Mouse (Mus musculus): ENCODE measurements around the gene Noct. TPM values are rescaled to one million over a fixed set of nuclear protein-coding genes. Genes with fewer than 3 reads are reported as not detected.

Gene Noct
- polyA plus RNA-seq, 1 experiment from 2014 or later = 8.3 TPM

DNA sequence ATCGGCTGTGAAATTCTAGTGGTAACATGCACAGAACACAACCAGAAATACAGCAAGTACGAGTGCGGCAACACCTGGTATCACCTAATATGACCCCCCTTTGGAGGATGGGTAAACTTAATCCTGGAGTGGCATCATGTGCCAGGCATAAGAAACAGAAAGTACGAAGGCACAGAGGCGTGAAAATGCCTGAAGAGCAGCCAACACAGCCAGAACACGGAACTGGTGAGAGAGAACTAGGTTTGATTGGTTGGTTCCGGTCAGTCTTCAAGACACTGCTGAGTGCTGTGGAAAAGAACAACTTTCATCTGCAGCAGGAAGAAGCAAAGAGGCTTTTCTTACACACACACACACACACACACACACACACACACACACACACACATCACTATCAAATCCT is 38.8 kb upstream of the Noct start:
- no peak overlapping the region for H3K27ac ChIP-seq (ENCODE audit: low read length)
- no peak overlapping the region for H3K4me2 ChIP-seq (replicated peaks; ENCODE audit: low read depth, low read length)
- no peaks in the 10 kb centered on the region for H3K9me3 ChIP-seq (ENCODE audit: control insufficient read depth, low read depth, low read length)
- no peaks in the 10 kb centered on the region for H3K36me3 ChIP-seq (ENCODE audit: control insufficient read depth, insufficient read depth, low read length)
- no peaks in the 10 kb centered on the region for H3K27me3 ChIP-seq (ENCODE audit: control insufficient read depth, insufficient read depth, low read length)
- ATAC-seq (ENCODE audit: insufficient number of reproducible peaks, insufficient read depth, low FRiP score, low read depth) = no peak
- no peaks in the 10 kb centered on the region for H3K4me1 ChIP-seq (ENCODE audit: control insufficient read depth, insufficient read depth, low read length)
- H3K4me3 ChIP-seq (ENCODE audit: low read depth, low read length) = no peak overlapping the region
- no peak overlapping the region for H3K9ac ChIP-seq (replicated peaks; ENCODE audit: low read depth, low read length)
- WGBS = 88% methylated on average over 7 of the region's 7 CpGs

DNA sequence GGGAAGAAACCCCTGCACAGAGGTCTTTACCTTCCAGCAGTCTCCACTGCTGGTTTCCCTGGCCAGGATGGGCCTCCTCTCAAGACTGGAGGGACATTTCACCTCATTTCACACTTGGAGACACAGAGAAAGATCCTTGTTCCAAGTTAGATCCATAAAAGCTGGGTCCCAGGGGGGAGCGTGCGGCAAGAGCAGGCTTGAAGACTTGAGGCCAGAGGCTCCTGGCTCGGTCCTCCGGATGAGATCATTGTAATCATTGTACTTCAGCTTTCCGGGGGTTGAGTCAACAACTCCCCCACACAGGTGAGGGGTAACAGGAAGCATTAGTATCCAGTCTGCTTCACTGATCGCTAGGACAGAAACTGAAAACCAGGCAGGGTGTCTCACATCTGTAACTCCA is 30.2 kb upstream of the Noct start:
- H3K36me3 ChIP-seq (ENCODE audit: control insufficient read depth, insufficient read depth, low read length) = no peaks in the 10 kb centered on the region
- no peak overlapping the region for H3K27ac ChIP-seq (ENCODE audit: low read length)
- no peak for ATAC-seq (ENCODE audit: insufficient number of reproducible peaks, insufficient read depth, low FRiP score, low read depth)
- no peaks in the 10 kb centered on the region for H3K27me3 ChIP-seq (ENCODE audit: control insufficient read depth, insufficient read depth, low read length)
- no peak overlapping the region for H3K4me3 ChIP-seq (ENCODE audit: low read depth, low read length)
- H3K4me2 ChIP-seq (replicated peaks; ENCODE audit: low read depth, low read length) = no peak overlapping the region
- 56% methylated on average over 6 of the region's 6 CpGs for WGBS
- H3K9me3 ChIP-seq (ENCODE audit: control insufficient read depth, low read depth, low read length) = no peaks in the 10 kb centered on the region
- no peak overlapping the region for H3K9ac ChIP-seq (replicated peaks; ENCODE audit: low read depth, low read length)
- H3K4me1 ChIP-seq (ENCODE audit: control insufficient read depth, insufficient read depth, low read length) = no peaks in the 10 kb centered on the region

DNA sequence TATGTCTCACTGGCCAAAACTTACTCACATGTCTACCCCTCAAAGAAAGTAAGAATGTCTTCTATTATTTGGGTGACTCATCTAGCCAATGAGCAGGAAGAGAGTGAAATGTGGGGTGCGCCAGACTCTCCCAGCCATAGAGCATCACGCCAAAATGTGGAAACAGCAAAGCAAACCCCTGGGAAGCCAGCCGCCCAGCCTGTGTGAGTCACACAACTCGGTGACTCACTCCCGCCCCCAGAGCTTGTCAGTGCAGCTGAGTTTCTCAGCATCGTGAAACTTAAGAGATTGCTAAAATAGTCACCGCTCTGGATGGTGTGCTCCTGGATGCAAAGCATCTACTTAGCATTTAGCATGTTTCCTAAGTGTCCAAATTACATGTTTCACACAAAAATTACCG is 28.9 kb upstream of the Noct start:
- H3K4me2 ChIP-seq (replicated peaks; ENCODE audit: low read depth, low read length) = peak overlapping the region; percentile 30
- no peak overlapping the region for H3K9ac ChIP-seq (replicated peaks; ENCODE audit: low read depth, low read length)
- no peaks in the 10 kb centered on the region for H3K4me1 ChIP-seq (ENCODE audit: control insufficient read depth, insufficient read depth, low read length)
- H3K4me3 ChIP-seq (ENCODE audit: low read depth, low read length) = no peak overlapping the region
- no peak overlapping the region for H3K27ac ChIP-seq (ENCODE audit: low read length)
- H3K27me3 ChIP-seq (ENCODE audit: control insufficient read depth, insufficient read depth, low read length) = no peaks in the 10 kb centered on the region
- WGBS = 35% methylated on average over 8 of the region's 8 CpGs
- H3K36me3 ChIP-seq (ENCODE audit: control insufficient read depth, insufficient read depth, low read length) = no peaks in the 10 kb centered on the region
- ATAC-seq (ENCODE audit: insufficient number of reproducible peaks, insufficient read depth, low FRiP score, low read depth) = no peak
- no peaks in the 10 kb centered on the region for H3K9me3 ChIP-seq (ENCODE audit: control insufficient read depth, low read depth, low read length)

DNA sequence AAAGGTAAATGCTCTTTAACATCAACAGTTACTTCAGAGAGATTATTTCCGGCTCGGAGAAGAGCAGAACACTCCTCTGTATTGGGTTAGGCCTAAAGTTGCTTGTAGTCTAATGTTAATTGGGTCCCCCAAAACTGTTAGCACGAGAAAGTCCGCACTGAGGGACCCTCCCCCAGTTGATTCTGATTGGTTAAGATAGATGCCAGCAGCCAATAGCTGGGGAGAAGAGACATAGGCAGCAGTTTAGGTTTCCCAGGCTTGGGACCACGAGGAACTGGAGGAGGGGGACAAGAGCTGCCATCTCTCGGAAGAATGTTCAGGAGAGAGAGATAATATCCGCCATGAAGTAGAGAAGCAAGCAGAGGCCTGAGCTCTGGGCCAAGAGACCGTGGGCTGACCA is 28.5 kb upstream of the Noct start:
- no peak overlapping the region for H3K27ac ChIP-seq (ENCODE audit: low read length)
- no peaks in the 10 kb centered on the region for H3K9me3 ChIP-seq (ENCODE audit: control insufficient read depth, low read depth, low read length)
- H3K27me3 ChIP-seq (ENCODE audit: control insufficient read depth, insufficient read depth, low read length) = no peaks in the 10 kb centered on the region
- H3K36me3 ChIP-seq (ENCODE audit: control insufficient read depth, insufficient read depth, low read length) = no peaks in the 10 kb centered on the region
- no peak overlapping the region for H3K4me3 ChIP-seq (ENCODE audit: low read depth, low read length)
- no peak overlapping the region for H3K9ac ChIP-seq (replicated peaks; ENCODE audit: low read depth, low read length)
- 35% methylated on average over 8 of the region's 8 CpGs for WGBS
- H3K4me2 ChIP-seq (replicated peaks; ENCODE audit: low read depth, low read length) = peak overlapping the region; percentile 30
- ATAC-seq (ENCODE audit: insufficient number of reproducible peaks, insufficient read depth, low FRiP score, low read depth) = peak; percentile 46; the same call in 1 of the 2 replicates
- no peaks in the 10 kb centered on the region for H3K4me1 ChIP-seq (ENCODE audit: control insufficient read depth, insufficient read depth, low read length)

DNA sequence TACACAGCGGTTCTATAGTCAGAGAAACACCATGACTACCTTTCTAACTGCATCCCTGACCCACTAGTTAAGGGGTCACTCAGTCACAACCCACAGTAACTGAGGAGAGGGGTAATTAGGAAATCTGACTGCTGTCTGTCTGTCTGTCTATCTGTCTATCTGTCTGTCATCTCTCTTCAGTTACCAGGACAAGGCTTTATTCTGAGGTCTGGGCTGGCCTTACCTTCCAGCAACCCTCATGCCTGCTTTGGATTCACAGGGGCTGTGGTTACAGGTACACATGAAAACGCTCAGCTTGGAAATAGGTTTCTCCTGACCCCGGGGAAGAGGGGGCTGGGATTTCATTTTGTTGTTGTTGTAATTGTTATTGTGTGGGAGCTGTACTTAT is 27.5 kb upstream of the Noct start:
- no peak overlapping the region for H3K27ac ChIP-seq (ENCODE audit: low read length)
- H3K4me3 ChIP-seq (ENCODE audit: low read depth, low read length) = no peak overlapping the region
- H3K36me3 ChIP-seq (ENCODE audit: control insufficient read depth, insufficient read depth, low read length) = no peaks in the 10 kb centered on the region
- 89% methylated on average over 3 of the region's 3 CpGs for WGBS
- no peak overlapping the region for H3K4me2 ChIP-seq (replicated peaks; ENCODE audit: low read depth, low read length)
- H3K9ac ChIP-seq (replicated peaks; ENCODE audit: low read depth, low read length) = no peak overlapping the region
- H3K4me1 ChIP-seq (ENCODE audit: control insufficient read depth, insufficient read depth, low read length) = no peaks in the 10 kb centered on the region
- ATAC-seq (ENCODE audit: insufficient number of reproducible peaks, insufficient read depth, low FRiP score, low read depth) = no peak
- no peaks in the 10 kb centered on the region for H3K27me3 ChIP-seq (ENCODE audit: control insufficient read depth, insufficient read depth, low read length)
- H3K9me3 ChIP-seq (ENCODE audit: control insufficient read depth, low read depth, low read length) = no peaks in the 10 kb centered on the region

DNA sequence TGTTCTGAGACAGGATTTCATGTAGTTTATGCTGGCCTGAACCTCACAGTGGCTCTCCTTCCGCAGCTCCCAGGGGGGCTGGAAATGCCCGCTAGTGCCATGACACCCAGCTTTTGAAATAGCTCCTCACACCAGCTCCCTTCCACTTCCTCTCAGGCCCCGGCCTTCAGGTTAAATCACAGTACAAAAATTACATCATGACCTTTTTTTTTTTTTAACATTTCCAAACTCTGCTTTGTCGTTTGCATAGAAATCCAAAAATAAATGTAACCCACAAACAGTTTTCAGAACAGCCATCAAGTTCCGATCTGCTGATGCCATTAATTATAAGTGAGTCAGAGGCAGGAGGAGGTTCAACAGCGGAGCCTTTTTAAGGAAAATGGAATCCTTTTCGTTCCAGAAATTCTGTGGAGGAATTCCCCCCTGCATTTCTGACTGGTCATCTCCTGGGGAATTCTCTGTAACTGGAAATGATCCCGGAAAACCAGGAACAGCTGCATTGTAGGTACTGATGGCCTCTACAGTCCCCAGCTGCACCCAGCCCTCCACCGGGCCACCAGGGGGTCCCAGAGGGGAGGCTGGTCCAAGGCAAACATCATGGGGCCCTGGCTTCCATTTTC is 27.0 kb upstream of the Noct start:
- no peaks in the 10 kb centered on the region for H3K27me3 ChIP-seq (ENCODE audit: control insufficient read depth, insufficient read depth, low read length)

DNA sequence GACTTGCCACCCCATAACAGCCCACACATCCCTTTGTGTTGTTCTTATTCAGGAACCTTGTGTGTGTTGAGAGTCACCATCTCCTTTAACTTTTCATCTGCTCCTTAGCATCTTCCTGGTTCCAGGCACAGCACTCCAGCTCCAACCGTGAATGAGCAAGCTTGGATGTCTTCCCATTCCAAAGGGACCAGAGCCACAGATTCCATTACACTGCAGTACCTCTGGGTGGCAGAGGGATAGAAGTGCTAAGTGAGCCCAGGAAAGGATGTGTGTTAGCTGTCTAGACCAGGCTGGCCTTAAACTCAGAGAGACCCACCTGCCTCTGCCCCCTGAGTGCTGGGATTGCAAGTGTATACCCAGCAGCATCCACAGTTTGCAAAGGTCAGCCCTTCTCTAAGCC is 26.0 kb upstream of the Noct start:
- 76% methylated on average over 1 of the region's 1 CpGs for WGBS
- no peak for ATAC-seq (ENCODE audit: insufficient number of reproducible peaks, insufficient read depth, low FRiP score, low read depth)

More for the DNA sequence above, 27.0 kb upstream of the Noct start:
- H3K9me3 ChIP-seq (ENCODE audit: control insufficient read depth, low read depth, low read length) = no peaks in the 10 kb centered on the region
- WGBS = 56% methylated on average over 9 of the region's 9 CpGs
- H3K36me3 ChIP-seq (ENCODE audit: control insufficient read depth, insufficient read depth, low read length) = no peaks in the 10 kb centered on the region
- H3K4me2 ChIP-seq (replicated peaks; ENCODE audit: low read depth, low read length) = no peak overlapping the region
- no peak overlapping the region for H3K4me3 ChIP-seq (ENCODE audit: low read depth, low read length)
- no peak overlapping the region for H3K27ac ChIP-seq (ENCODE audit: low read length)
- H3K9ac ChIP-seq (replicated peaks; ENCODE audit: low read depth, low read length) = no peak overlapping the region
- ATAC-seq (ENCODE audit: insufficient number of reproducible peaks, insufficient read depth, low FRiP score, low read depth) = no peak
- H3K4me1 ChIP-seq (ENCODE audit: control insufficient read depth, insufficient read depth, low read length) = no peaks in the 10 kb centered on the region

DNA sequence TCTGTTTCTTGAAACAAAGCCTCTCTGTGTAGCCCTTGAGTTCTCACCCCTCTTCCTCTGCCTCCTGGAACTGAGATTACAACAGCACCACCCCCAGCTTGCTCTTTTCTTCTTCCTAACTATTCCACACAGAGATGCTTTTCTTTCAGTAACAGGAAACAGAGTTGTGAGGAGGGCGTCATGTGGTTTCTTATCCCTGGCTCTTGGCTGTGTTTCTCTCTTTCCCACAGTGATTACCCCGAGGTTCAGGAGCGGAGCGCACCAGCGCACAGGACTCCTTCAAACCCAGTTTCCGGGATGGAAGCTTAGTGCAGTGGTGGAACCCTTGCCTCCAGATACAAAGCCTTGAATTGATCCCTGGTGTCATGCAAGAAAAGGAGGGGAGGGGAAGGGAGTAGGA is 25.1 kb upstream of the Noct start:
- no peak overlapping the region for H3K4me3 ChIP-seq (ENCODE audit: low read depth, low read length)
- WGBS = 85% methylated on average over 6 of the region's 6 CpGs
- H3K4me2 ChIP-seq (replicated peaks; ENCODE audit: low read depth, low read length) = no peak overlapping the region
- H3K27me3 ChIP-seq (ENCODE audit: control insufficient read depth, insufficient read depth, low read length) = no peaks in the 10 kb centered on the region
- no peaks in the 10 kb centered on the region for H3K4me1 ChIP-seq (ENCODE audit: control insufficient read depth, insufficient read depth, low read length)
- H3K9ac ChIP-seq (replicated peaks; ENCODE audit: low read depth, low read length) = no peak overlapping the region
- no peak for ATAC-seq (ENCODE audit: insufficient number of reproducible peaks, insufficient read depth, low FRiP score, low read depth)
- no peak overlapping the region for H3K27ac ChIP-seq (ENCODE audit: low read length)
- no peaks in the 10 kb centered on the region for H3K36me3 ChIP-seq (ENCODE audit: control insufficient read depth, insufficient read depth, low read length)
- no peaks in the 10 kb centered on the region for H3K9me3 ChIP-seq (ENCODE audit: control insufficient read depth, low read depth, low read length)

More for the DNA sequence above, 26.0 kb upstream of the Noct start:
- H3K4me2 ChIP-seq (replicated peaks; ENCODE audit: low read depth, low read length) = no peak overlapping the region
- H3K36me3 ChIP-seq (ENCODE audit: control insufficient read depth, insufficient read depth, low read length) = no peaks in the 10 kb centered on the region
- H3K4me1 ChIP-seq (ENCODE audit: control insufficient read depth, insufficient read depth, low read length) = no peaks in the 10 kb centered on the region
- no peak overlapping the region for H3K27ac ChIP-seq (ENCODE audit: low read length)
- no peaks in the 10 kb centered on the region for H3K9me3 ChIP-seq (ENCODE audit: control insufficient read depth, low read depth, low read length)
- H3K27me3 ChIP-seq (ENCODE audit: control insufficient read depth, insufficient read depth, low read length) = no peaks in the 10 kb centered on the region
- no peak overlapping the region for H3K4me3 ChIP-seq (ENCODE audit: low read depth, low read length)
- H3K9ac ChIP-seq (replicated peaks; ENCODE audit: low read depth, low read length) = no peak overlapping the region

DNA sequence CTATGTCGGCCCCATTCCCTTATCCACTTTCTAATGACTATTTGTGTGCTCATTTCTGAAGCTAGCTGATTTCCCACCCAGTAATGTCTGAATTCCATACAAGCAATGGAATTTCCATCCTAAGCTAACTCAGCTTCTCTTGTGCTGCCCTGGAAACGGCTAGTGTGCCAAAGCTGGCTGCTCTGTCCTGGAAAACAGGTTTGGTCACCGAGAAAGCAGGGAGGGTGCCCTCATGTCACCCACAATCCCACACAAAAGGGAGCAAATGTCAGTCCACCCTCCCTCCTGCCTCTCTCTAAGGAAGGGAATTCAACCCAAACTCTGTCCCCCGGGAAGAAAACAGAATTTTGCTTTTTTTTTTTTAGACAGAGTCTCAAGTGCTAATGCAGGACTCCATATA is 23.9 kb upstream of the Noct start:
- 78% methylated on average over 4 of the region's 4 CpGs for WGBS
- no peaks in the 10 kb centered on the region for H3K27me3 ChIP-seq (ENCODE audit: control insufficient read depth, insufficient read depth, low read length)
- H3K9me3 ChIP-seq (ENCODE audit: control insufficient read depth, low read depth, low read length) = no peaks in the 10 kb centered on the region
- H3K4me1 ChIP-seq (ENCODE audit: control insufficient read depth, insufficient read depth, low read length) = no peaks in the 10 kb centered on the region
- H3K9ac ChIP-seq (replicated peaks; ENCODE audit: low read depth, low read length) = no peak overlapping the region
- no peak for ATAC-seq (ENCODE audit: insufficient number of reproducible peaks, insufficient read depth, low FRiP score, low read depth)
- H3K27ac ChIP-seq (ENCODE audit: low read length) = no peak overlapping the region
- no peak overlapping the region for H3K4me2 ChIP-seq (replicated peaks; ENCODE audit: low read depth, low read length)
- H3K36me3 ChIP-seq (ENCODE audit: control insufficient read depth, insufficient read depth, low read length) = no peaks in the 10 kb centered on the region
- no peak overlapping the region for H3K4me3 ChIP-seq (ENCODE audit: low read depth, low read length)
